Mouse (Mus musculus): Measurements from ENCODE around the gene Map4k2. TPM values are rescaled to one million over a fixed set of nuclear protein-coding genes. Genes with fewer than 3 reads are reported as not detected.

Gene Map4k2
- polyA plus RNA-seq, 1 experiment from 2014 or later, result 13.8 TPM

- ATAC-seq (ENCODE audit: insufficient read depth, low FRiP score, low read depth), result no peak
- peaks cover 30% of the 10 kb centered on the region for H3K4me1 ChIP-seq
- H3K4me2 ChIP-seq, result no peak overlapping the region
- no peaks in the 10 kb centered on the region for H3K9me3 ChIP-seq
- H3K27ac ChIP-seq, result no peak overlapping the region
- no peaks in the 10 kb centered on the region for H3K27me3 ChIP-seq (replicated peaks)
- WGBS, result 71% methylated on average over 5 of the region's 5 CpGs
- H3K36me3 ChIP-seq, result no peaks in the 10 kb centered on the region
- H3K4me3 ChIP-seq (replicated peaks), result no peak overlapping the region
- H3K9ac ChIP-seq, result no peak overlapping the region
Measured at GRCm38 (mm10) chr19:6385419-6385818, 44.5 kb downstream of the Map4k2 start.

- Histone ChIP-seq H3K4me3 (replicated peaks) (no peak overlapping the region), H3K27me3 (replicated peaks) (no peaks in the 10 kb centered on the region), H3K27ac (no peak overlapping the region), H3K4me2 (no peak overlapping the region), H3K9ac (no peak overlapping the region), H3K9me3 (no peaks in the 10 kb centered on the region), H3K36me3 (no peaks in the 10 kb centered on the region), H3K4me1 (peaks cover 30% of the 10 kb centered on the region)
- 82% methylated on average over 7 of the region's 7 CpGs for WGBS
- ATAC-seq (ENCODE audit: insufficient read depth, low FRiP score, low read depth), result no peak
Measured at GRCm38 (mm10) chr19:6385821-6386220, 44.9 kb downstream of the Map4k2 start.

GRCm38 (mm10) chr19:6386234-6386633 lies 45.3 kb downstream of the Map4k2 start:
- Histone ChIP-seq H3K27ac (no peak overlapping the region), H3K27me3 (replicated peaks) (no peaks in the 10 kb centered on the region), H3K4me1 (peaks cover 30% of the 10 kb centered on the region), H3K9ac (no peak overlapping the region), H3K4me3 (replicated peaks) (no peak overlapping the region), H3K4me2 (no peak overlapping the region), H3K9me3 (no peaks in the 10 kb centered on the region), H3K36me3 (no peaks in the 10 kb centered on the region)
- WGBS, result 68% methylated on average over 9 of the region's 9 CpGs
- ATAC-seq (ENCODE audit: insufficient read depth, low FRiP score, low read depth), result no peak

GRCm38 (mm10) chr19:6388006-6388405 lies 47.1 kb downstream of the Map4k2 start:
- no peak overlapping the region for H3K27ac ChIP-seq
- H3K27me3 ChIP-seq (replicated peaks), result no peaks in the 10 kb centered on the region
- H3K4me2 ChIP-seq, result no peak overlapping the region
- no peaks in the 10 kb centered on the region for H3K9me3 ChIP-seq
- H3K36me3 ChIP-seq, result no peaks in the 10 kb centered on the region
- no peak for ATAC-seq (ENCODE audit: insufficient read depth, low FRiP score, low read depth)
- peaks cover 30% of the 10 kb centered on the region for H3K4me1 ChIP-seq
- no peak overlapping the region for H3K4me3 ChIP-seq (replicated peaks)
- 78% methylated on average over 13 of the region's 13 CpGs for WGBS
- no peak overlapping the region for H3K9ac ChIP-seq

- no peak overlapping the region for H3K27ac ChIP-seq
- WGBS, result 11% methylated on average over 16 of the region's 16 CpGs
- ATAC-seq (ENCODE audit: insufficient read depth, low FRiP score, low read depth), result peak; percentile 19; the same call in 1 of the 2 replicates
Measured at GRCm38 (mm10) chr19:6389803-6390202, 48.9 kb downstream of the Map4k2 start.

GRCm38 (mm10) chr19:6390251-6390650 lies 49.3 kb downstream of the Map4k2 start:
- Histone ChIP-seq H3K4me2 (peak overlapping the region; percentile 54), H3K36me3 (no peaks in the 10 kb centered on the region), H3K9me3 (no peaks in the 10 kb centered on the region), H3K9ac (no peak overlapping the region), H3K4me3 (replicated peaks) (peak overlapping the region; percentile 35; the same call in 1 of the 2 replicates), H3K27ac (no peak overlapping the region), H3K4me1 (peaks cover 12% of the 10 kb centered on the region), H3K27me3 (replicated peaks) (no peaks in the 10 kb centered on the region)
- no peak for ATAC-seq (ENCODE audit: insufficient read depth, low FRiP score, low read depth)
- 49% methylated on average over 6 of the region's 6 CpGs for WGBS

More at GRCm38 (mm10) chr19:6389803-6390202, 48.9 kb downstream of the Map4k2 start:
- Histone ChIP-seq H3K4me1 (peaks cover 17% of the 10 kb centered on the region), H3K36me3 (no peaks in the 10 kb centered on the region), H3K9me3 (no peaks in the 10 kb centered on the region), H3K9ac (no peak overlapping the region), H3K27me3 (replicated peaks) (no peaks in the 10 kb centered on the region), H3K4me3 (replicated peaks) (peak overlapping the region; percentile 35), H3K4me2 (peak overlapping the region; percentile 54)

GRCm38 (mm10) chr19:6392743-6393393 lies 51.9 kb downstream of the Map4k2 start:
- H3K4me1 ChIP-seq, result peaks cover 8% of the 10 kb centered on the region; the same call in 1 of the 2 replicates
- no peak overlapping the region for H3K27ac ChIP-seq
- no peak overlapping the region for H3K9ac ChIP-seq
- no peaks in the 10 kb centered on the region for H3K36me3 ChIP-seq
- 87% methylated on average over 14 of the region's 14 CpGs for WGBS
- H3K4me3 ChIP-seq (replicated peaks), result no peak overlapping the region
- H3K4me2 ChIP-seq, result no peak overlapping the region
- H3K27me3 ChIP-seq (replicated peaks), result peaks cover 4% of the 10 kb centered on the region; the same call in 1 of the 2 replicates
- ATAC-seq (ENCODE audit: insufficient read depth, low FRiP score, low read depth), result no peak
- H3K9me3 ChIP-seq, result no peaks in the 10 kb centered on the region

GRCm38 (mm10) chr19:6393637-6394036 lies 52.7 kb downstream of the Map4k2 start:
- Histone ChIP-seq H3K36me3 (no peaks in the 10 kb centered on the region), H3K4me1 (peaks cover 14% of the 10 kb centered on the region; the same call in 1 of the 2 replicates), H3K9ac (no peak overlapping the region), H3K4me2 (no peak overlapping the region), H3K27ac (no peak overlapping the region), H3K27me3 (replicated peaks) (peaks cover 4% of the 10 kb centered on the region; the same call in 1 of the 2 replicates), H3K9me3 (no peaks in the 10 kb centered on the region), H3K4me3 (replicated peaks) (no peak overlapping the region)
- 89% methylated on average over 16 of the region's 16 CpGs for WGBS
- ATAC-seq (ENCODE audit: insufficient read depth, low FRiP score, low read depth), result no peak

- ATAC-seq (ENCODE audit: insufficient read depth, low FRiP score, low read depth), result no peak
Measured at GRCm38 (mm10) chr19:6396237-6396636, 55.3 kb downstream of the Map4k2 start.

GRCm38 (mm10) chr19:6397582-6398249 lies 56.8 kb downstream of the Map4k2 start:
- ATAC-seq (ENCODE audit: insufficient read depth, low FRiP score, low read depth), result no peak
- H3K27ac ChIP-seq, result no peak overlapping the region
- H3K27me3 ChIP-seq (replicated peaks), result peaks cover 16% of the 10 kb centered on the region
- H3K4me1 ChIP-seq, result peaks cover 36% of the 10 kb centered on the region
- no peak overlapping the region for H3K4me3 ChIP-seq (replicated peaks)
- WGBS, result 85% methylated on average over 22 of the region's 22 CpGs
- H3K36me3 ChIP-seq, result no peaks in the 10 kb centered on the region
- peak overlapping the region; percentile 98; the same call in 1 of the 2 replicates for H3K4me2 ChIP-seq
- H3K9ac ChIP-seq, result no peak overlapping the region
- H3K9me3 ChIP-seq, result no peaks in the 10 kb centered on the region

More at GRCm38 (mm10) chr19:6396237-6396636, 55.3 kb downstream of the Map4k2 start:
- H3K4me2 ChIP-seq, result no peak overlapping the region
- H3K27me3 ChIP-seq (replicated peaks), result peaks cover 15% of the 10 kb centered on the region
- H3K4me1 ChIP-seq, result peaks cover 26% of the 10 kb centered on the region
- H3K36me3 ChIP-seq, result no peaks in the 10 kb centered on the region
- H3K9ac ChIP-seq, result no peak overlapping the region
- H3K9me3 ChIP-seq, result no peaks in the 10 kb centered on the region
- 82% methylated on average over 5 of the region's 5 CpGs for WGBS
- no peak overlapping the region for H3K4me3 ChIP-seq (replicated peaks)
- no peak overlapping the region for H3K27ac ChIP-seq

- Histone ChIP-seq H3K27me3 (replicated peaks) (peaks cover 19% of the 10 kb centered on the region), H3K9me3 (no peaks in the 10 kb centered on the region), H3K4me2 (peak overlapping the region; percentile 98), H3K36me3 (no peaks in the 10 kb centered on the region), H3K4me1 (peaks cover 37% of the 10 kb centered on the region), H3K9ac (peak overlapping the region; percentile 22; the same call in 1 of the 2 replicates), H3K27ac (peak overlapping the region; percentile 67), H3K4me3 (replicated peaks) (peak overlapping the region; percentile 51)
- ATAC-seq (ENCODE audit: insufficient read depth, low FRiP score, low read depth), result peak; percentile 59; the same call in 1 of the 2 replicates
- under 1% methylated on average over 39 of the region's 39 CpGs for WGBS
Measured at GRCm38 (mm10) chr19:6398447-6399284, 57.7 kb downstream of the Map4k2 start.
